Comparison of ENCODE assay signal across 9 mouse cellular contexts in genomic region chr11:67596233-67596632, GRCm38 (mm10).
A peak's percentile ranks its signal among the peaks of the same experiment; 100 is the strongest.
DNase-seq lines count a peak whose midpoint lies in the region; ATAC-seq and TF ChIP-seq lines count a peak whose summit lies in the region.
"Had no signal": no experiment of that assay in that cellular context is flagged by ENCODE, and none has a peak within 500 bp of the region (broad histone marks: within the 10 kb centered on the region; RNA-seq: fewer than 3 reads in every experiment).

No protein-coding gene starts in this region.

- intact Hi-C loops in left cerebral cortex, postnatal 4 days (cut with DNase I): no loop called here
- intact Hi-C loops in gastrocnemius, adult 2 months (cut with DNase I): no loop called here

- DNase-seq in testis, postnatal 14 days (ENCODE audit: low spot score): no peak
- peak; percentile 88 for DNase-seq in left cerebral cortex, postnatal 4 days
- DNase-seq in gastrocnemius, adult 2 months: no peak
- no peak for DNase-seq in adrenal gland, postnatal 4 days (ENCODE audit: low spot score in 2 of 2)
- DNase-seq in spleen, postnatal 4 days (ENCODE audit: low spot score in 2 of 2): no peak
- DNase-seq in urinary bladder, postnatal 36 days (ENCODE audit: low spot score in 2 of 2): no peak

- WGBS in hindbrain, embryonic 13.5 days: 32% methylated on average over 6 of the region's 6 CpGs

- H3K9me3 ChIP-seq in hindbrain, embryonic 13.5 days: no peaks in the 10 kb centered on the region
- H3K9me3 ChIP-seq: liver, embryonic 15.5 days had no signal

- peak overlapping the region; percentile 39 for H3K27ac ChIP-seq in testis, adult 2 months (ENCODE audit: control insufficient read depth, insufficient read depth, low read depth, low read length)
- H3K27ac ChIP-seq in hindbrain, embryonic 13.5 days: no peak overlapping the region
- H3K27ac ChIP-seq in gastrocnemius, adult 2 months: no peak overlapping the region
- H3K27ac ChIP-seq: liver, embryonic 15.5 days had no signal

- H3K36me3 ChIP-seq in testis, adult 2 months (ENCODE audit: control insufficient read depth, insufficient read depth, low read length): no peaks in the 10 kb centered on the region
- no peaks in the 10 kb centered on the region for H3K36me3 ChIP-seq in hindbrain, embryonic 13.5 days
- H3K36me3 ChIP-seq: liver, embryonic 15.5 days had no signal

- no peaks in the 10 kb centered on the region for H3K4me1 ChIP-seq in testis, adult 2 months (ENCODE audit: control insufficient read depth, insufficient read depth, low read length)
- peaks cover 15% of the 10 kb centered on the region for H3K4me1 ChIP-seq in hindbrain, embryonic 13.5 days (replicated peaks)
- H3K4me1 ChIP-seq: liver, embryonic 15.5 days had no signal

- H3K27me3 ChIP-seq in testis, adult 2 months (ENCODE audit: control insufficient read depth, insufficient read depth, low read length): no peaks in the 10 kb centered on the region
- no peaks in the 10 kb centered on the region for H3K27me3 ChIP-seq in hindbrain, embryonic 13.5 days
- H3K27me3 ChIP-seq: liver, embryonic 15.5 days had no signal

- H3K9ac ChIP-seq in hindbrain, embryonic 13.5 days: no peak overlapping the region
- H3K9ac ChIP-seq: liver, embryonic 15.5 days had no signal

- no peak overlapping the region for H3K4me2 ChIP-seq in hindbrain, embryonic 13.5 days
- H3K4me2 ChIP-seq: liver, embryonic 15.5 days had no signal

- H3K4me3 ChIP-seq in testis, adult 2 months (ENCODE audit: control insufficient read depth, low read depth, low read length): no peak overlapping the region
- H3K4me3 ChIP-seq in hindbrain, embryonic 13.5 days: no peak overlapping the region
- H3K4me3 ChIP-seq in gastrocnemius, adult 2 months: no peak overlapping the region
- H3K4me3 ChIP-seq: liver, embryonic 15.5 days had no signal

- TF ChIP-seq POLR2A in testis, adult 2 months (IDR thresholded peaks at IDR 0.05; ENCODE audit: control insufficient read depth, low read depth, low read length): no peak

- TF ChIP-seq CTCF in testis, adult 2 months (IDR thresholded peaks at IDR 0.05; ENCODE audit: control insufficient read depth, insufficient read depth, insufficient replicate concordance, low read depth, low read length): no peak
- TF ChIP-seq CTCF in gastrocnemius, adult 2 months (IDR thresholded peaks at IDR 0.05): no peak

- ATAC-seq in hindbrain, embryonic 13.5 days (ENCODE audit: low FRiP score): peak; percentile 74
